Mouse (Mus musculus): ENCODE data around the gene Zcchc13. TPM values are rescaled to one million over a fixed set of nuclear protein-coding genes. Genes with fewer than 3 reads are reported as not detected.
A peak's percentile ranks its signal among the peaks of the same experiment; 100 is the strongest.

The Zcchc13 gene
- polyA plus RNA-seq, 1 experiment from 2014 or later: not detected

- H3K4me2 ChIP-seq (ENCODE audit: low read depth, low read length): peak overlapping the region; percentile 62
- no peaks in the 10 kb centered on the region for H3K27me3 ChIP-seq (replicated peaks; ENCODE audit: control insufficient read depth, insufficient read depth, low read length)
- WGBS: 15% methylated on average over 19 of the region's 19 CpGs
- H3K27ac ChIP-seq (ENCODE audit: low read length): peak overlapping the region; percentile 91
- H3K9me3 ChIP-seq (ENCODE audit: control insufficient read depth, low read length): no peaks in the 10 kb centered on the region
- peak; percentile 39 for ATAC-seq
- H3K36me3 ChIP-seq (ENCODE audit: control insufficient read depth, insufficient read depth, low read length): no peaks in the 10 kb centered on the region
- peak overlapping the region; percentile 67 for H3K9ac ChIP-seq (ENCODE audit: low read depth, low read length)
- H3K4me1 ChIP-seq (ENCODE audit: control insufficient read depth, insufficient read depth, low read length): no peaks in the 10 kb centered on the region
- peak overlapping the region; percentile 50 for H3K4me3 ChIP-seq (ENCODE audit: low read length)
Observed at GRCm38 (mm10) chrX:103616162-103616535, 14.2 kb upstream of the Zcchc13 start.

- Histone ChIP-seq H3K9ac (ENCODE audit: low read depth, low read length) (peak overlapping the region; percentile 67), H3K9me3 (ENCODE audit: control insufficient read depth, low read length) (no peaks in the 10 kb centered on the region), H3K4me3 (ENCODE audit: low read length) (peak overlapping the region; percentile 50), H3K27ac (ENCODE audit: low read length) (peak overlapping the region; percentile 91), H3K4me1 (ENCODE audit: control insufficient read depth, insufficient read depth, low read length) (no peaks in the 10 kb centered on the region), H3K27me3 (replicated peaks; ENCODE audit: control insufficient read depth, insufficient read depth, low read length) (no peaks in the 10 kb centered on the region), H3K36me3 (ENCODE audit: control insufficient read depth, insufficient read depth, low read length) (no peaks in the 10 kb centered on the region), H3K4me2 (ENCODE audit: low read depth, low read length) (peak overlapping the region; percentile 62)
- WGBS: under 1% methylated on average over 27 of the region's 50 CpGs
- peak; percentile 97 for ATAC-seq
Observed at GRCm38 (mm10) chrX:103616536-103617404, 13.6 kb upstream of the Zcchc13 start.

- H3K27ac ChIP-seq (ENCODE audit: low read length): peak overlapping the region; percentile 91
- H3K27me3 ChIP-seq (replicated peaks; ENCODE audit: control insufficient read depth, insufficient read depth, low read length): no peaks in the 10 kb centered on the region
- H3K9me3 ChIP-seq (ENCODE audit: control insufficient read depth, low read length): no peaks in the 10 kb centered on the region
- no peaks in the 10 kb centered on the region for H3K4me1 ChIP-seq (ENCODE audit: control insufficient read depth, insufficient read depth, low read length)
- peak overlapping the region; percentile 50 for H3K4me3 ChIP-seq (ENCODE audit: low read length)
- peak overlapping the region; percentile 67 for H3K9ac ChIP-seq (ENCODE audit: low read depth, low read length)
- WGBS: 18% methylated on average over 8 of the region's 8 CpGs
- no peak for ATAC-seq
- peak overlapping the region; percentile 62 for H3K4me2 ChIP-seq (ENCODE audit: low read depth, low read length)
- no peaks in the 10 kb centered on the region for H3K36me3 ChIP-seq (ENCODE audit: control insufficient read depth, insufficient read depth, low read length)
Observed at GRCm38 (mm10) chrX:103617405-103618095, 12.8 kb upstream of the Zcchc13 start.

- peak overlapping the region; percentile 74 for H3K4me2 ChIP-seq (ENCODE audit: low read depth, low read length)
- peak; percentile 36 for ATAC-seq
- no peaks in the 10 kb centered on the region for H3K27me3 ChIP-seq (replicated peaks; ENCODE audit: control insufficient read depth, insufficient read depth, low read length)
- peak overlapping the region; percentile 95 for H3K27ac ChIP-seq (ENCODE audit: low read length)
- no peaks in the 10 kb centered on the region for H3K9me3 ChIP-seq (ENCODE audit: control insufficient read depth, low read length)
- H3K4me1 ChIP-seq (ENCODE audit: control insufficient read depth, insufficient read depth, low read length): no peaks in the 10 kb centered on the region
- peak overlapping the region; percentile 47 for H3K4me3 ChIP-seq (ENCODE audit: low read length)
- peak overlapping the region; percentile 75 for H3K9ac ChIP-seq (ENCODE audit: low read depth, low read length)
- 3% methylated on average over 8 of the region's 8 CpGs for WGBS
- no peaks in the 10 kb centered on the region for H3K36me3 ChIP-seq (ENCODE audit: control insufficient read depth, insufficient read depth, low read length)
Observed at GRCm38 (mm10) chrX:103621799-103622198, 8.6 kb upstream of the Zcchc13 start.

- peak overlapping the region; percentile 75 for H3K9ac ChIP-seq (ENCODE audit: low read depth, low read length)
- H3K27ac ChIP-seq (ENCODE audit: low read length): peak overlapping the region; percentile 95
- peak overlapping the region; percentile 74 for H3K4me2 ChIP-seq (ENCODE audit: low read depth, low read length)
- H3K4me1 ChIP-seq (ENCODE audit: control insufficient read depth, insufficient read depth, low read length): no peaks in the 10 kb centered on the region
- ATAC-seq: peak; percentile 98
- no peaks in the 10 kb centered on the region for H3K9me3 ChIP-seq (ENCODE audit: control insufficient read depth, low read length)
- peak overlapping the region; percentile 62 for H3K4me3 ChIP-seq (ENCODE audit: low read length)
- no peaks in the 10 kb centered on the region for H3K27me3 ChIP-seq (replicated peaks; ENCODE audit: control insufficient read depth, insufficient read depth, low read length)
- WGBS: under 1% methylated on average over 33 of the region's 33 CpGs
- H3K36me3 ChIP-seq (ENCODE audit: control insufficient read depth, insufficient read depth, low read length): no peaks in the 10 kb centered on the region
Observed at GRCm38 (mm10) chrX:103622260-103622934, 8.0 kb upstream of the Zcchc13 start.

GRCm38 (mm10) chrX:103622935-103623280 is 7.5 kb upstream of the Zcchc13 start:
- ATAC-seq: no peak
- H3K4me3 ChIP-seq (ENCODE audit: low read length): peak overlapping the region; percentile 62
- peak overlapping the region; percentile 57; the same call in 1 of the 2 replicates for H3K27ac ChIP-seq (ENCODE audit: low read length)
- no peaks in the 10 kb centered on the region for H3K36me3 ChIP-seq (ENCODE audit: control insufficient read depth, insufficient read depth, low read length)
- H3K4me2 ChIP-seq (ENCODE audit: low read depth, low read length): peak overlapping the region; percentile 74
- peak overlapping the region; percentile 75 for H3K9ac ChIP-seq (ENCODE audit: low read depth, low read length)
- no peaks in the 10 kb centered on the region for H3K4me1 ChIP-seq (ENCODE audit: control insufficient read depth, insufficient read depth, low read length)
- no peaks in the 10 kb centered on the region for H3K9me3 ChIP-seq (ENCODE audit: control insufficient read depth, low read length)
- no peaks in the 10 kb centered on the region for H3K27me3 ChIP-seq (replicated peaks; ENCODE audit: control insufficient read depth, insufficient read depth, low read length)
- 4% methylated on average over 13 of the region's 13 CpGs for WGBS

- Histone ChIP-seq H3K9me3 (ENCODE audit: control insufficient read depth, low read length) (no peaks in the 10 kb centered on the region), H3K27me3 (replicated peaks; ENCODE audit: control insufficient read depth, insufficient read depth, low read length) (no peaks in the 10 kb centered on the region), H3K4me3 (ENCODE audit: low read length) (peak overlapping the region; percentile 62), H3K4me1 (ENCODE audit: control insufficient read depth, insufficient read depth, low read length) (no peaks in the 10 kb centered on the region), H3K27ac (ENCODE audit: low read length) (peak overlapping the region; percentile 79), H3K9ac (ENCODE audit: low read depth, low read length) (peak overlapping the region; percentile 75), H3K36me3 (ENCODE audit: control insufficient read depth, insufficient read depth, low read length) (no peaks in the 10 kb centered on the region), H3K4me2 (ENCODE audit: low read depth, low read length) (peak overlapping the region; percentile 74)
- under 1% methylated on average over 28 of the region's 28 CpGs for WGBS
- no peak for ATAC-seq
Observed at GRCm38 (mm10) chrX:103623411-103623845, 7.0 kb upstream of the Zcchc13 start.

- no peak overlapping the region for H3K4me3 ChIP-seq (ENCODE audit: low read length)
- no peaks in the 10 kb centered on the region for H3K4me1 ChIP-seq (ENCODE audit: control insufficient read depth, insufficient read depth, low read length)
- no peak overlapping the region for H3K9ac ChIP-seq (ENCODE audit: low read depth, low read length)
- no peak overlapping the region for H3K4me2 ChIP-seq (ENCODE audit: low read depth, low read length)
- no peaks in the 10 kb centered on the region for H3K27me3 ChIP-seq (replicated peaks; ENCODE audit: control insufficient read depth, insufficient read depth, low read length)
- no peaks in the 10 kb centered on the region for H3K9me3 ChIP-seq (ENCODE audit: control insufficient read depth, low read length)
- WGBS: 31% methylated on average over 5 of the region's 5 CpGs
- ATAC-seq: no peak
- H3K36me3 ChIP-seq (ENCODE audit: control insufficient read depth, insufficient read depth, low read length): no peaks in the 10 kb centered on the region
- no peak overlapping the region for H3K27ac ChIP-seq (ENCODE audit: low read length)
Observed at GRCm38 (mm10) chrX:103624426-103625168, 5.8 kb upstream of the Zcchc13 start.
